Mouse (Mus musculus) adrenal gland, adult 18-20 months (tissue): ENCODE measurements at regions not wholly inside any gene's neighbourhood (a gene's known extent, or its start where the extent isn't known, plus 50 kb on each side); places are given as distances from the start of the nearest gene placed in this dataset.

Experiments
- DNase-seq, 2 experiments: peaks; one replicate each; pipeline ENCODE4 v3.0.0; 2021 to 2022; ENCODE audit warnings: low spot score in 2 of 2

GRCm38 (mm10) chr13:107502261-107502660, 480.3 kb upstream of the Kif2a start:
- no peak for DNase-seq

DNA sequence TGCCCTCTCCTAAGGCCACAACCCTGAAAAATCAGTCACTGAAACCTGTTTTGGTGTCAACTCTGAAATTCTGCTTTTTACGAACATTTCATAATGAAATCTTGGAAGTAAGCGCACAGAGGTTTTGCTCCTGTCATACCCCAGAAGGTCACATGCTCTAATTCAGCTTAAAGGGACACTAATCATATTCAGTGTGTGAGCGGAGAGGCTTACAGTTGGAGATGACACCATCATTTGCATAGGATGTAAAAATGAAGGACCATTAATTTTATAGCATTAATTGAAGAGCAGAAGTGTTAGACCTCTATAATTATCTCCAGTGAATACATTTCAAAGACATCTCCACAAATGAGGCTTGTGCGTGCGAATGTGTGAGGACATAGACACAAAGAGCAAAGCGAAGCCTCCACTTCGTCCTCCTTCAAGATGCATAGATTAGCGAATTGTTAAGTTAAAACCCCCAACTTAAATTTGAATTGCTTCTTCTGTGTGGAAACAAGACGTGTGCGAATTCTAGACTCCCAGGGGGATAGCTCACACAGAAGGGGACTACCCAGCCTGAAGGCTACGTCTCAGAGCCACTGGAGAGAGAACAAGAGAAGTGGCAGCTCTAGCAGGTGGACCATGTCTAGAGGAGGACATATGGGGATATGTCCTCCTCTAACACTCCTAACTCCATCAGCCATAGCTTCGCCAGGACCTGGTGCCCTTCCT, 479.0 kb upstream of the Kif2a start:
- DNase-seq: no peak

GRCm38 (mm10) chr13:107499296-107499695, 477.4 kb upstream of the Kif2a start:
- no peak for DNase-seq

GRCm38 (mm10) chr13:107495161-107495732, 473.3 kb upstream of the Kif2a start:
- no peak for DNase-seq

GRCm38 (mm10) chr13:107493765-107494164, 471.8 kb upstream of the Kif2a start:
- no peak for DNase-seq

- no peak for DNase-seq
These were observed 470.5 kb upstream of the Kif2a start for GRCm38 (mm10) chr13:107492448-107492847.

- DNase-seq: no peak
These were observed 469.5 kb upstream of the Kif2a start for GRCm38 (mm10) chr13:107491423-107491822.

DNA sequence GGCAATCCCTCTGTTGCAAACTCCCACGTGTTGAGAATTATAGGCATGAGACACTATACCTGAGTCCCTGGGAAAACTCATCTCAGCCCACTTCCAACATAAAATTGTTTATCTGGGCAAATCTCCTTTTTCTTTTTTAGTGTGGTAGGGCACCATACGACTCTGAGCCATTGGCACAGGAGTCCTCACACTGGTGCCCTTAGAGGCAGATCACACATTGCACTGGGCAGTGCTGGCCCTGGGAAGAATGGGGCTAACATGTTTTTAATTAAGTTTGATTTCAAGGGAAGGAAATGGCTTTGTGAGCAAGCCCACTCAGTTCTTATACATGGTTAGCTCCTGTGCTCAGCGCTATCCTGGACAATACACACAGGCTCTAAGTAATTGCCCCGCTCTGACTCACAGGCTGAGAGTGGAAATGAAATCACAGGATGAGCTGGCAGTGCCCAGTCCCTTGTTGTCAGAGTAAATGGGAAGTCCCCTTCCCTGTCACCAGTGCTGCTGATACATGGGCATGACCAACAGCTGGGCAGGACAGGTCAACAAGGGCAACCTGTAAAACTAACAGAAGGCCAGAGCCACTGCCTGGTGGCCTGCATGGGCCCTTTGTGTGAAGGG, 463.6 kb upstream of the Kif2a start:
- DNase-seq: peak in 1 of 2 experiments; percentile 18

DNA sequence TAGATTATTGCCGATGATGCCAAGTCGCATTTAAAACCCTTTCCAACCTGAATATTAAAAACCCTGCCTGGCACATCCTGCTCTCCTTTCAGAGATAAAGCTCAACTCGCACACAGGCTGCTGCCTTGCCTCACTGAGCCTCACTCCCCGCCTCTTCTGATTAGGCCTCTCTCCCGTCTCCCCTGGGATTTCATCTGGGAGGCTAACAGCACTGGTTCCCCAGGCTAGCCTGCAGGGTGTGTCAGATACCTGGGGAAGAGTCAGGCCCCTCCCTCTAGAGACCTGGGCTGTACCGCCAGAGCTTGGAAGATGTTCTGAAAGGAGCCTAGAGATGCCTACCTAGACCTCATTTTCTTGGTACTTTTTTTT, 462.7 kb upstream of the Kif2a start:
- no peak for DNase-seq

DNA sequence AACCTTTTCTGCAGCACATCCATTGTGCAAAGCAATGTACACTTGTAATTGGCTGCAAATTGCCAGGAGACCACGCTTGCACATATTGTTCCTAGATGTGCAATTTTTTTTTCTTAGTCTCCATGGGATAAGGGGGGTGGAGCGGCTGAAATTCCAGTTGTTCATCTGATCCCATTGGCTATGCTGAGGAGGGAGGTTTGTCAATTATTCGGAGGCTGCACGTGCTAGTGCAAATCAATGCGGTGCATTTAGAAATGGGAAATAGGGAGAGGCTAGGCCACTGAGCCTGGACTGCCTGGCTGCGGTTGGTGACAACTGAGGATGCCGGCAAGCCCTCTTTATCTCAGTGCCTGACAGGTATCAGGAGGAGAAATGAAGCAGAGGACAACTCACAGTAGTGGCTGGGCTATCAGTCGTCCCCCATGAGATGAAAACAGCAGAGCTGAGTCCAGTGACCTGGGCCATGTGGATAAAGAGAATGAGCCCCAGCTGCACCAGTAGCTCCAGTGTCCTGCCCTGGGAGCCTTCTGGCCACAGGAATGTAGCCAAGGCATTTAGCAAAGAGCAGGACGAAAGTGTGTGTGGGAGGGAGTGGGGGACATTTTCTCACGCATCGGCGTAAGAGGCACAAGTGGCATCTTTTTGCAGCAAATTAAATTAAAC, 462.2 kb upstream of the Kif2a start:
- no peak for DNase-seq

- DNase-seq: no peak
These were observed 453.2 kb upstream of the Kif2a start for GRCm38 (mm10) chr13:107475166-107475565.

DNA sequence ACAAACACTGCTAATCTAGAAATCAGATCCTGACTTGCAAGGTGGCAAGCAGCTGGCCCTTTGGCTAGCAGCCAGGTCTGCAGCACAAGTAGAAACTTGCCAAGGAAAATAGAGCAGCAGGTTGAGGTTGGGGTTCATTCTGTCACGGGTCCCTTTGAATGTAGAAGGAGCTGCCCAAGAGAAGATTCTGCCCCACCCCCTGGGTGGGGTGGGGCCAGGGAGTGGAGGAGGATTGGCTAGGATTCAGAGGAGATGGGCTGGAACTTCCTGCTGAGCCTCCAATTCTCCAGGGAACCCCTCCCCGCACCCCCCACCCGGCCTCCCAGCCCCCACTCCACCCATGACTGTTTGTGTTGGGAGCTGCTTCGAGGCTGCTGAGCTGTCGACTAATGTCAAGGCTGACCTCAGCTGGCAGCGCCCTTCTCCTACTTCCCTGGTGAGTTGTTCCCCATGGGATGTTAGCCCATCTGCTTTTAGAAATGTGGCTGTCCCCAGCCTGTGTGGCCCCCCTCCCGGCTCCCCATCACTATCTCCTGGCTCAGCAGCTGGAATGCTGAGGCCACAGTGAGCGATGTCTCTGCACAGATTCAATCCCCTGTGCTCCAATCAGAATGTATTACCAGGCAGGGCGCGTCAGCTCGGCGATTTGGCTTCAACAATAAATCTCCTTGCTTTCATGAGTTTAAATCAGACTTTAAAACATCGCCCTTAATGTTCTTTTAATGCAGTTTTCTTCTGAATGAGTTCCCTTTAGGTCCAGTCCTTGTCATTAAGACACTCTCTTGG, 447.8 kb upstream of the Kif2a start:
- DNase-seq: peak; percentile 46 to 55

DNA sequence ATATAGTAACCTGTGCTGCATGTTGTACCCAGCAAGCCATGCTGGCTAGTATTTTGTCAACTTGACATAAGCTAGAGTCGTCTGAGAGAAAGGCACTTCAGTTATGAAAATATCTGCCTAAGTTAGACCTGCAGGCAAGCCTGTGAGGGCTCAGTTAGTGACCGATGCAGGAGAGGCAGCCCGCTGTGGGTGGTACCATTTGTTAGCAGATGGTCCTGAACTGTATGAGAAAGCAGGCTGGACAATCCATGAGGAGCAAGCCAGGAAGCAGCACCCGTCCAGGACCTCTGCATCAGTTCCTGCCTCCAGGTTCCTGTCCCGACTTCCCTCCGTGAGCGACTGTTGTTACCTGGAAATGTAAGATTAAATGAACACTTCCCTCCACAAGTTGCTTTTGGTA, 440.9 kb upstream of the Kif2a start:
- DNase-seq: no peak

DNA sequence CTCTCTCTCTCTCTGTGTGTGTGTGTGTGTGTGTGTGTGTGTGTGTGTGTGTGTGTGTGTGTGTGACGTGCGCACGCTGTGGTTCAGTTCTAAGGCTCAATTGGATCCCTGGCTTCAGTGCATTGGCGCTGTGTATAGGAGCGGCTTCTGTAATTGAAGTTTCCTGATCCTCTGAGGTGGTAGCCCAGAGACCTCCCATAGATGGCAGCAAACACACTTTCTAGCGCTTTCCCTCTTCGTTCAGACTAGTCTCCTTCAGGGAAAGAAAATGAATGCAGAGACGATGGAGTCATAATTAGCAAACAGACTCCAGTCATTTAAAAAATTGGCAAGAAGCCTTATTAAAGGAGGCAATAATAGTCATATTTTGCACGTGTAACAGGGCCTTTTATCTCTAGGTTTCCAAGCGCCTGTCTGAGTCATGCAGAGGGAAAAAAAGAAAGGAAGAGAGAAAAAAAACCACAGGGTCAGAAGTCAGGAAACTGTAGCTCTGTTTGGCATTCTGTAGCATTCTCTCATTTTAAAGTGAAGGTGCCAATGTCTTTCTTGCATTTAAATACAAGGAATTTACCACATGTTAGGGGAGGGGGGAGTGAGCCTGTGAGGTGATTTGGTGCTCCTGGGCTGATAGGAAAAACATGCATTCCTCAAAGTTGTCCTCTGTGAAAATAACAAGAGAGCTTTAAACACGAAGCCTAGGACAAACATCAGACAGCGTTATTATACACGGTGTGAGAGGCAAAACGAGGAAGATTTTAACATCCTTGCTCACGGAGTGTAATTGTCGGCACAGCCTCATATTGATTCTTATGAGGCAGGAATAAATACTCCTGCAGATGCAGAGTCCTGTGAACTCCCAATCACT, 439.4 kb upstream of the Kif2a start:
- DNase-seq: peak; percentile 39 to 45

- DNase-seq: no peak
These were observed 436.8 kb upstream of the Kif2a start for GRCm38 (mm10) chr13:107458730-107459129.

DNA sequence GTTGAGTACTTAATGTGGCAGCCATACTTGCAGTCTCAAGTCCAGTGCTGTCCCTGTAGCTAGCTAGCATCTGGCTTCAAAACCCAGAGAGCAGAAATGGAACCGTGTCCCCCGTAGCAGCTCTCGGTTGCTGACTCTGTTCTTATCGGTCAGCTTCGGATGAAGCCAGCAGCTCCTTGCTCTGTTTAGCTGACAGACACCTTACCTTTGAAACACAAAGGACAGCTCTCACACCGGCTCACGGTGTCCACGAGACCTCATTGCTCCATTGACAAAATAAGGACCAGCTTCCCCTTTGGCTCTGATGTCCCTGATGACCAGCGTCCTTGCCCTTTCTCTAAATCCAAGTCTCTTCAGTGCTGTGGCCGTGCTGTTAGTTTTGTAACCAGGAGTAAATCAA, 435.3 kb upstream of the Kif2a start:
- no peak for DNase-seq

- no peak for DNase-seq
These were observed 434.5 kb upstream of the Kif2a start for GRCm38 (mm10) chr13:107456394-107456793.

- DNase-seq: peak in 1 of 2 experiments; percentile 27
These were observed 427.8 kb upstream of the Kif2a start for GRCm38 (mm10) chr13:107449598-107450179.

GRCm38 (mm10) chr13:107447813-107448212, 425.9 kb upstream of the Kif2a start:
- no peak for DNase-seq
